Mouse (Mus musculus) lung, embryonic 14.5 days (tissue): Measurements from ENCODE around the gene Slc26a10. TPM values are rescaled to one million over a fixed set of nuclear protein-coding genes. Genes with fewer than 3 reads are reported as not detected.

Source experiments
- ATAC-seq: fragments of 200-750 bp; cut with Nextera tagmentation; 2 replicates; pipeline ENCODE4 v1.8.0; 2017; ENCODE audit warnings: mild to moderate bottlenecking, moderate TSS enrichment, moderate library complexity; ENCODE audit not compliant: insufficient read depth
- DNase-seq: peaks from one replicate; pipeline ENCODE4 v3.0.0-alpha.2; 2015
- H3K27ac ChIP-seq: fragments of 300-500 bp; sonication (generic); 2 replicates; pipeline ENCODE4 v1.5.1; 2014; ENCODE audit warnings: low read depth, mild to moderate bottlenecking, moderate library complexity
- H3K27me3 ChIP-seq: fragments of 300-500 bp; sonication (generic); 2 replicates; pipeline ENCODE4 v1.6.1; 2014; ENCODE audit warnings: low read length, control low read depth; ENCODE audit not compliant: insufficient read depth
- H3K36me3 ChIP-seq: fragments of 300-500 bp; sonication (generic); 2 replicates; pipeline ENCODE4 v1.6.1; 2014; ENCODE audit warnings: control low read depth; ENCODE audit not compliant: insufficient read depth
- H3K4me1 ChIP-seq: fragments of 300-500 bp; sonication (generic); 2 replicates; pipeline ENCODE4 v1.6.1; 2014; ENCODE audit warnings: antibody characterized with exemption, control low read depth; ENCODE audit not compliant: insufficient read depth
- H3K4me2 ChIP-seq: fragments of 300-500 bp; sonication (generic); 2 replicates; pipeline ENCODE4 v1.6.1; 2014; ENCODE audit warnings: mild to moderate bottlenecking
- H3K4me3 ChIP-seq: fragments of 300-500 bp; sonication (generic); 2 replicates; pipeline ENCODE4 v1.5.1; 2014; ENCODE audit warnings: low read depth, low read length
- H3K9ac ChIP-seq: fragments of 300-500 bp; sonication (generic); 2 replicates; pipeline ENCODE4 v1.6.1; 2014
- H3K9me3 ChIP-seq: fragments of 300-500 bp; sonication (generic); 2 replicates; pipeline ENCODE4 v1.6.1; 2016; ENCODE audit warnings: low read depth, low read length, control low read depth
- CTCF ChIP-seq: IDR thresholded peaks from 2 replicates; pipeline ENCODE4 v1.5.1; 2016; ENCODE audit warnings: antibody characterized with exemption, low read depth
- WGBS: fragments of 180-500 bp; shearing (Covaris S2); extraction: QIAGEN DNeasy Blood & Tissue Kit; methylation state at CpG from one replicate; pipeline ENCODE4 v1.1.7; 2014; 5-methylcytosine and 5-hydroxymethylcytosine counted together
- polyA plus RNA-seq: library from polyadenylated mRNA; unstranded; fragments of >200 nt; fragmentation: Nextera tagmentation; extraction: Ambion mirVana; gene quantifications from 2 replicates; pipeline ENCODE4 v1.2.1, GENCODE M21; 2014

The Slc26a10 gene
- polyA plus RNA-seq, 1 experiment from 2014 or later, result 0.09 TPM

DNA sequence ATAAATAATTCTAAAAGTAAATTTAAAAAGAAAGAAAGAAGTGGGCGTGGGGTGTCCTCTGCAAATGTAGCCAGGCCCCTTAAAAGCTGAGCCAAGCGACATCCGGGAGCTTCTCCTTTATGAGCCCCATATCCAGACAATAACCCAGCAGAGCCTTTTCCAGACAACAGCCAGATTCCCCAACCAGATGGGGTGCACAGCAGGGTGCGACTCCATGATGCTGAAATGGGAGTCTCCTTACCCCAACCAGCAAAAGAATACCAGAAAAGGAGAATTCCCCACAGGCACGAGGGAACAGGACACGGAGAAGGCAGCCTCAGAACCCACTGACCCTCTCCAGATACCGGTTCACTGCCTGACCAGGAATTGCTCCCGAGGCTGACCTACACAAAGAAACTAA is 37.2 kb downstream of the Slc26a10 start:
- no peaks in the 10 kb centered on the region for H3K27me3 ChIP-seq
- H3K9ac ChIP-seq, result no peak overlapping the region
- H3K4me3 ChIP-seq, result no peak overlapping the region
- no peak for TF ChIP-seq CTCF
- no peak overlapping the region for H3K27ac ChIP-seq
- H3K36me3 ChIP-seq, result no peaks in the 10 kb centered on the region
- no peaks in the 10 kb centered on the region for H3K4me1 ChIP-seq
- DNase-seq, result no peak
- H3K4me2 ChIP-seq, result no peak overlapping the region
- no peak for ATAC-seq
- no peaks in the 10 kb centered on the region for H3K9me3 ChIP-seq
- WGBS, result 84% methylated on average over 8 of the region's 8 CpGs

DNA sequence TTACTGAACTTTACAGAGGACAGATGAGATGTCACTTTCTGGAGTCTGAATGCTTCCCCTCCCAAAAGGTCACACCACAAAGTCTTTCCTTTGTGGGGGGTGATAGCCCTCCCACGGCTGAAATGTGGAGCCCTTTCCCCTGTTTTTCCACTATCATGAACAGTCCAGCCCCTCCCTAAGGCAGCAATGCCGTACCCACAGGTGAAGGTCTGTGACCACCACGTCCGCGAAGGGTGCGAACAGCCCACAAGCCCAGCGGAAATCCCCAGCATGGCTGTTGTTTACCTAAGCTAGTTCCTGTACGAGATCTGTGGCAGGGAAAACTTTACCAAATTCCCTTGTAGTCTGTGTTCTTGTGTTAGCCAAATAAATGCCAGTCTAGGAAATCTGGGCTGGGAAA is 38.9 kb downstream of the Slc26a10 start:
- Histone ChIP-seq H3K9ac (no peak overlapping the region), H3K27ac (no peak overlapping the region), H3K36me3 (no peaks in the 10 kb centered on the region), H3K4me3 (no peak overlapping the region), H3K9me3 (no peaks in the 10 kb centered on the region), H3K27me3 (no peaks in the 10 kb centered on the region), H3K4me2 (no peak overlapping the region), H3K4me1 (no peaks in the 10 kb centered on the region)
- 50% methylated on average over 8 of the region's 8 CpGs for WGBS
- no peak for TF ChIP-seq CTCF
- DNase-seq, result no peak
- ATAC-seq, result no peak

DNA sequence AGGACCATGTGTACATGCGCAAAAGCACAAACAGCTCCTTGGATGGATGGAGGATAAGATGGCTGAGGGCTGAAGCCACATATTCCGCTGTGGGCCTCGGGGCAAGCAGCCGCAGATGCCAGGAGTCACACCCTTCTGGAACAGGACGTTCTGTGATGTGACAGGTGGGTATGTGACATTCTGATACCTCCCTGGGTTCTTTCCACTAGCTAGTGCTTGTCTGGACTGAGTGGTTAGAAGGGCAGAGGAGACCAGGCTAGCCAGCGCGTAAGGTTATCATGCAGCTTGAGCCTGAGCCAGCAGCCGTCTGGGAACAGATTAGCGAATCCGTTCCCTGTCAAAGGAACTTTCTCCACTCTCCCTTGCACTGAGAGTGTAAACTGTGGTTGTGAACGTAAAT is 39.5 kb downstream of the Slc26a10 start:
- 68% methylated on average over 11 of the region's 11 CpGs for WGBS
- no peak overlapping the region for H3K9ac ChIP-seq
- no peak for TF ChIP-seq CTCF
- H3K36me3 ChIP-seq, result no peaks in the 10 kb centered on the region
- ATAC-seq (no peak), DNase-seq (no peak)
- no peak overlapping the region for H3K27ac ChIP-seq
- no peaks in the 10 kb centered on the region for H3K27me3 ChIP-seq
- H3K9me3 ChIP-seq, result no peaks in the 10 kb centered on the region
- no peaks in the 10 kb centered on the region for H3K4me1 ChIP-seq
- H3K4me2 ChIP-seq, result no peak overlapping the region
- no peak overlapping the region for H3K4me3 ChIP-seq

DNA sequence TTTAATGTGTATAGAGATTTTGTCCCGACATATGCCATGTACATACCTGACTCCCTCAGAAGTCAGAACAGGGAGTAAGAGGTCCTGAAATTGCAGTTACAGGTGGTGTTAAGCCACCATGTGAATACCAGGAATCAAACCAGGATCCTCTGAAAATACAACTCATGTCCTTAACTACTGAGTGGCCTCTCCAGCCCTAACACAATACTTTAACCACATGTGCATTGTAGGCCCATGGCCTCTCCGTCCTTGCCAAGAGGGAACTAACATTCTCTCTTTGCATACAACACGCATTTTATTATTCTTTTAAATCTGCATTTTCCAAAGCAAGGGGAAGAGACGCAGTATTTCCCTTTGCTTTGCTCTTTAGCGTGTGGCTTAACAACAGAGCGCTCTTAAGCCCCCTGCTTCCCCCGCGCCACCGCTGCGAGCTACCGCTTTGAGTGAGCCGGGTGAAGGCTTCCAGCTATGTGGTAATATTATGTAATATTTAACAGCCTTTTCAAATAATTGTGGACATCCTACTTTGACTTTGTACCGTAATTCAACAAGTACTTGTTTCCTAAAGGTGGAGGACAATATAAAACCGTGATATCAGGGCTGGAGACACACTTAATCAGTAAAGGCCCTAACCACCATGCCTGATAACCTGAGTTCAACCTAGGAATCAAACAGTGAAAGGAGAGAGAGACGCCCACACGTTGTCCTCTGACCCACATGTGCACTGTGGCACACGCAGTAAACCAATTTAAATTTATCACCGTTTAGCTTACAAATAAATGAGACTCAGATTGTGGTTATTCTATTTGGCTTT is 41.9 kb downstream of the Slc26a10 start:
- no peaks in the 10 kb centered on the region for H3K27me3 ChIP-seq
- no peak overlapping the region for H3K4me3 ChIP-seq
- WGBS, result 75% methylated on average over 18 of the region's 18 CpGs
- no peak overlapping the region for H3K9ac ChIP-seq
- H3K9me3 ChIP-seq, result no peaks in the 10 kb centered on the region
- no peak for DNase-seq
- H3K4me2 ChIP-seq, result no peak overlapping the region
- no peaks in the 10 kb centered on the region for H3K4me1 ChIP-seq
- ATAC-seq, result no peak
- no peak overlapping the region for H3K27ac ChIP-seq
- no peak for TF ChIP-seq CTCF
- H3K36me3 ChIP-seq, result no peaks in the 10 kb centered on the region

DNA sequence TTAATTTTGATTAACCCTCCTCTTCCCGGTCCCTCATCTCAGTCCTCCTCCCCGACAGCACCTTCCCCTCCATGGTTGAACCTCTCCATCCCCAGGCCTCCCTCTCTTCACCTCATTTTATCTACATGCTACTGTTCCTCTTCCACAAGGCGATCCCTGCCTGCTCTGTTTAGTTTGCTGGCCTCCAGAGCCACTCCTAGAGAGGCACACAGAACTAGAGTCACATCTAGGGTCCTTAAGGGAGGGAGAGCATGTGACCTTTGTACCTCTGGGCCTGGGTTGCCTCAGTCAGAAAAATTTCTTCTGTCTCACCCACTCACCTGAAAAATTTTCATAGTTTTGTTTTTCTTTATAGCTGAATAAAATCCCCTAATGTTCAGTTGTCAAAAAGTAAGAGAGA is 42.5 kb downstream of the Slc26a10 start:
- no peak for TF ChIP-seq CTCF
- ATAC-seq (no peak), DNase-seq (no peak)
- H3K4me2 ChIP-seq, result no peak overlapping the region
- H3K9ac ChIP-seq, result no peak overlapping the region
- H3K36me3 ChIP-seq, result no peaks in the 10 kb centered on the region
- no peaks in the 10 kb centered on the region for H3K27me3 ChIP-seq
- WGBS, result 58% methylated on average over 3 of the region's 3 CpGs
- no peak overlapping the region for H3K27ac ChIP-seq
- no peaks in the 10 kb centered on the region for H3K9me3 ChIP-seq
- no peaks in the 10 kb centered on the region for H3K4me1 ChIP-seq
- H3K4me3 ChIP-seq, result no peak overlapping the region

DNA sequence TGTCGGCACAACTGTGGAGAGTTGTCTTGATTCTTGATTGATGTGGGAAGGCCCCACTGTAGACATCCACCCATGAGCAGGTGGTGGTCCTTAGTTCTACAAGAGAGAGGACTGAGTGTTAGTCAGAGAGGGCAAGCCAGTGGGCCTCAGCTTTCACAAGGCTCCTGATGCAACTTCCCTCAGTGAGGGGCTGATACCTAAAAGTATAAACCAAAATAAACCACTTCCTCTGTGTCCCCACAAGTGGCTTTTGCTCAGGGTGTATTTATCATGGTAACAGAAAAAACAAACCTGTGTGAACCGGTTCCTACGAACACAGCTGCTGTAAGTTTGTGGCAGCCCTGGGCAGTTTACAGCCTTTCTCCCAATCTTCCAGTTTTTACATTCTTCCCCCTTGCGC is 43.9 kb downstream of the Slc26a10 start:
- ATAC-seq, result no peak
- Histone ChIP-seq H3K4me2 (no peak overlapping the region), H3K9me3 (no peaks in the 10 kb centered on the region), H3K4me1 (no peaks in the 10 kb centered on the region), H3K9ac (no peak overlapping the region), H3K27me3 (no peaks in the 10 kb centered on the region), H3K36me3 (no peaks in the 10 kb centered on the region), H3K27ac (no peak overlapping the region), H3K4me3 (no peak overlapping the region)
- WGBS, result 75% methylated on average over 4 of the region's 4 CpGs
- no peak for TF ChIP-seq CTCF
- no peak for DNase-seq

DNA sequence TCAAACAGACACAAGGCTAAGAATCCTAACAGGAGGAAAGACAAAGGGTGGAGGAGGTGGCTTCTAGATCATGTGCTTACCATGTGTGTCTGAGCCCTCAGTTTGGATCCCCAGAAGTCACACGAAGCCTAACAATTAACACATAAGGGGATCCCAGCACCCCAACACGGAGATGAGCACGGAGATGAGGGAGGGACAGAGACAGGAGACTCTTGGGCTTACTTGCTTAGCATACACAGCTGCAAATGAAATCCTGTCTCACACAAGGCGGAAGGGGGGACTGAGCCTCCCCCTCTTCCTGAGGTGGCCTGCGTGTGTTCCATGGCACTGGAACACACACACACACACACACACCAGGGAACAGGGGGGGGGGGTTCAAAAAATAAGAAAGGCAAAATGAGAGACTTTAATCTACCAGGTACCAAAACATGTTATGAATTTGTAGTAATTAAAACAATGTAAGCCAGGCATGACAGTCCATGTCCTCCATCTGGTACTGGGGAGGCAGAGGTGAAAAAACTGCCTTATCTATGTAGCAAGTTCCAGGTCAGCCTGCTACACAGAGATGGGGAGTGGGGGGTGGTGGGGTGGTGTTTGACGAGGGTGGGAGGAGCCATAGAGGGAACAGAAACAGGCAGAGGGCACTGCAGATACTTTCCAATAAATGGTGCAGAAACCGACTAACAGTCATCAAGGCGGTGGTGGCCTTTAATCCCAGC is 45.2 kb downstream of the Slc26a10 start:
- Histone ChIP-seq H3K27ac (no peak overlapping the region), H3K4me1 (no peaks in the 10 kb centered on the region), H3K27me3 (no peaks in the 10 kb centered on the region), H3K4me2 (no peak overlapping the region), H3K4me3 (no peak overlapping the region), H3K9ac (no peak overlapping the region), H3K36me3 (no peaks in the 10 kb centered on the region), H3K9me3 (no peaks in the 10 kb centered on the region)
- WGBS, result 34% methylated on average over 8 of the region's 8 CpGs
- TF ChIP-seq CTCF, result no peak
- DNase-seq (no peak), ATAC-seq (0 out of 2 replicates have a peak, but pooled peaks have one; percentile 6)
